Mouse (Mus musculus) erythroblast, embryonic 14.5 days (primary cell): ENCODE data around the gene Llgl2.

Experiments
- GATA1 ChIP-seq: IDR thresholded peaks from 2 replicates; pipeline ENCODE4 v1.6.1; 2012; ENCODE audit warnings: low read length, inconsistent platforms, mixed read lengths
- TAL1 ChIP-seq: IDR thresholded peaks from 3 replicates; pipeline ENCODE4 v1.6.1; 2012; ENCODE audit warnings: low read length, inconsistent platforms, mixed read lengths

GRCm38 (mm10) chr11:115833021-115833513 is 9.2 kb downstream of the Llgl2 start:
- TF ChIP-seq GATA1 (no peak), TAL1 (no peak)
